Mouse (Mus musculus): ENCODE measurements around the gene Pnkp. TPM values are rescaled to one million over a fixed set of nuclear protein-coding genes. Genes with fewer than 3 reads are reported as not detected.

Gene Pnkp
- polyA plus RNA-seq, 1 experiment from 2014 or later: 29.4 TPM

- H3K27me3 ChIP-seq (replicated peaks; ENCODE audit: control insufficient read depth, insufficient read depth, low read length): no peaks in the 10 kb centered on the region
- H3K9ac ChIP-seq (replicated peaks; ENCODE audit: low read depth, low read length): no peak overlapping the region
- no peak overlapping the region for H3K27ac ChIP-seq (ENCODE audit: low read length)
- ATAC-seq: no peak
- H3K36me3 ChIP-seq (ENCODE audit: control insufficient read depth, insufficient read depth): no peaks in the 10 kb centered on the region
- no peaks in the 10 kb centered on the region for H3K9me3 ChIP-seq (ENCODE audit: control insufficient read depth, low read length)
- no peak overlapping the region for H3K4me3 ChIP-seq (replicated peaks; ENCODE audit: low read length)
- H3K4me2 ChIP-seq (ENCODE audit: low read length): no peak overlapping the region
- 86% methylated on average over 7 of the region's 7 CpGs for WGBS
- H3K4me1 ChIP-seq (replicated peaks; ENCODE audit: control insufficient read depth, insufficient read depth, low read length): peaks cover 47% of the 10 kb centered on the region
Observed at GRCm38 (mm10) chr7:44821666-44822448, 35.1 kb upstream of the Pnkp start.

GRCm38 (mm10) chr7:44823409-44823808 is 33.5 kb upstream of the Pnkp start:
- H3K4me2 ChIP-seq (ENCODE audit: low read length): no peak overlapping the region
- no peak overlapping the region for H3K4me3 ChIP-seq (replicated peaks; ENCODE audit: low read length)
- H3K27me3 ChIP-seq (replicated peaks; ENCODE audit: control insufficient read depth, insufficient read depth, low read length): no peaks in the 10 kb centered on the region
- ATAC-seq: no peak
- H3K27ac ChIP-seq (ENCODE audit: low read length): no peak overlapping the region
- WGBS: 29% methylated on average over 7 of the region's 7 CpGs
- H3K4me1 ChIP-seq (replicated peaks; ENCODE audit: control insufficient read depth, insufficient read depth, low read length): peaks cover 31% of the 10 kb centered on the region
- no peaks in the 10 kb centered on the region for H3K9me3 ChIP-seq (ENCODE audit: control insufficient read depth, low read length)
- H3K9ac ChIP-seq (replicated peaks; ENCODE audit: low read depth, low read length): no peak overlapping the region
- no peaks in the 10 kb centered on the region for H3K36me3 ChIP-seq (ENCODE audit: control insufficient read depth, insufficient read depth)

GRCm38 (mm10) chr7:44824872-44825271 is 32.1 kb upstream of the Pnkp start:
- Histone ChIP-seq H3K4me3 (replicated peaks; ENCODE audit: low read length) (no peak overlapping the region), H3K9me3 (ENCODE audit: control insufficient read depth, low read length) (no peaks in the 10 kb centered on the region), H3K27me3 (replicated peaks; ENCODE audit: control insufficient read depth, insufficient read depth, low read length) (no peaks in the 10 kb centered on the region), H3K36me3 (ENCODE audit: control insufficient read depth, insufficient read depth) (peaks cover 6% of the 10 kb centered on the region; the same call in 1 of the 2 replicates), H3K4me2 (ENCODE audit: low read length) (no peak overlapping the region), H3K27ac (ENCODE audit: low read length) (no peak overlapping the region), H3K9ac (replicated peaks; ENCODE audit: low read depth, low read length) (no peak overlapping the region), H3K4me1 (replicated peaks; ENCODE audit: control insufficient read depth, insufficient read depth, low read length) (peaks cover 17% of the 10 kb centered on the region)
- peak; percentile 68 for ATAC-seq
- 23% methylated on average over 3 of the region's 3 CpGs for WGBS

- no peak overlapping the region for H3K4me3 ChIP-seq (replicated peaks; ENCODE audit: low read length)
- H3K4me1 ChIP-seq (replicated peaks; ENCODE audit: control insufficient read depth, insufficient read depth, low read length): peaks cover 12% of the 10 kb centered on the region
- H3K27ac ChIP-seq (ENCODE audit: low read length): no peak overlapping the region
- H3K4me2 ChIP-seq (ENCODE audit: low read length): no peak overlapping the region
- ATAC-seq: no peak
- peaks cover 22% of the 10 kb centered on the region for H3K36me3 ChIP-seq (ENCODE audit: control insufficient read depth, insufficient read depth)
- H3K9me3 ChIP-seq (ENCODE audit: control insufficient read depth, low read length): no peaks in the 10 kb centered on the region
- H3K9ac ChIP-seq (replicated peaks; ENCODE audit: low read depth, low read length): no peak overlapping the region
- H3K27me3 ChIP-seq (replicated peaks; ENCODE audit: control insufficient read depth, insufficient read depth, low read length): no peaks in the 10 kb centered on the region
- WGBS: 93% methylated on average over 3 of the region's 3 CpGs
Observed at GRCm38 (mm10) chr7:44826771-44827170, 30.2 kb upstream of the Pnkp start.

- Histone ChIP-seq H3K36me3 (ENCODE audit: control insufficient read depth, insufficient read depth) (peaks cover 22% of the 10 kb centered on the region), H3K9ac (replicated peaks; ENCODE audit: low read depth, low read length) (no peak overlapping the region), H3K27me3 (replicated peaks; ENCODE audit: control insufficient read depth, insufficient read depth, low read length) (no peaks in the 10 kb centered on the region), H3K4me2 (ENCODE audit: low read length) (no peak overlapping the region), H3K27ac (ENCODE audit: low read length) (no peak overlapping the region), H3K4me1 (replicated peaks; ENCODE audit: control insufficient read depth, insufficient read depth, low read length) (peaks cover 6% of the 10 kb centered on the region), H3K4me3 (replicated peaks; ENCODE audit: low read length) (no peak overlapping the region), H3K9me3 (ENCODE audit: control insufficient read depth, low read length) (no peaks in the 10 kb centered on the region)
- 90% methylated on average over 5 of the region's 5 CpGs for WGBS
- ATAC-seq: no peak
Observed at GRCm38 (mm10) chr7:44828706-44829105, 28.2 kb upstream of the Pnkp start.

GRCm38 (mm10) chr7:44832763-44833162 is 24.2 kb upstream of the Pnkp start:
- H3K9ac ChIP-seq (replicated peaks; ENCODE audit: low read depth, low read length): no peak overlapping the region
- H3K4me1 ChIP-seq (replicated peaks; ENCODE audit: control insufficient read depth, insufficient read depth, low read length): no peaks in the 10 kb centered on the region
- no peak overlapping the region for H3K4me2 ChIP-seq (ENCODE audit: low read length)
- H3K9me3 ChIP-seq (ENCODE audit: control insufficient read depth, low read length): no peaks in the 10 kb centered on the region
- peaks cover 22% of the 10 kb centered on the region for H3K36me3 ChIP-seq (ENCODE audit: control insufficient read depth, insufficient read depth)
- 80% methylated on average over 4 of the region's 4 CpGs for WGBS
- H3K27me3 ChIP-seq (replicated peaks; ENCODE audit: control insufficient read depth, insufficient read depth, low read length): no peaks in the 10 kb centered on the region
- no peak overlapping the region for H3K27ac ChIP-seq (ENCODE audit: low read length)
- no peak for ATAC-seq
- H3K4me3 ChIP-seq (replicated peaks; ENCODE audit: low read length): no peak overlapping the region

- Histone ChIP-seq H3K27me3 (replicated peaks; ENCODE audit: control insufficient read depth, insufficient read depth, low read length) (peaks cover 7% of the 10 kb centered on the region), H3K9ac (replicated peaks; ENCODE audit: low read depth, low read length) (no peak overlapping the region), H3K4me1 (replicated peaks; ENCODE audit: control insufficient read depth, insufficient read depth, low read length) (peaks cover 11% of the 10 kb centered on the region), H3K4me2 (ENCODE audit: low read length) (no peak overlapping the region), H3K36me3 (ENCODE audit: control insufficient read depth, insufficient read depth) (peaks cover 10% of the 10 kb centered on the region), H3K4me3 (replicated peaks; ENCODE audit: low read length) (no peak overlapping the region), H3K27ac (ENCODE audit: low read length) (no peak overlapping the region), H3K9me3 (ENCODE audit: control insufficient read depth, low read length) (no peaks in the 10 kb centered on the region)
- WGBS: 88% methylated on average over 1 of the region's 1 CpGs
- ATAC-seq: no peak
Observed at GRCm38 (mm10) chr7:44835373-44836015, 21.4 kb upstream of the Pnkp start.

GRCm38 (mm10) chr7:44836016-44836404 is 20.9 kb upstream of the Pnkp start:
- Histone ChIP-seq H3K4me1 (replicated peaks; ENCODE audit: control insufficient read depth, insufficient read depth, low read length) (peaks cover 11% of the 10 kb centered on the region), H3K27ac (ENCODE audit: low read length) (no peak overlapping the region), H3K4me3 (replicated peaks; ENCODE audit: low read length) (no peak overlapping the region), H3K4me2 (ENCODE audit: low read length) (no peak overlapping the region), H3K36me3 (ENCODE audit: control insufficient read depth, insufficient read depth) (peaks cover 5% of the 10 kb centered on the region), H3K9me3 (ENCODE audit: control insufficient read depth, low read length) (no peaks in the 10 kb centered on the region), H3K9ac (replicated peaks; ENCODE audit: low read depth, low read length) (no peak overlapping the region), H3K27me3 (replicated peaks; ENCODE audit: control insufficient read depth, insufficient read depth, low read length) (peaks cover 10% of the 10 kb centered on the region)
- ATAC-seq: no peak
- WGBS: 47% methylated on average over 3 of the region's 3 CpGs

GRCm38 (mm10) chr7:44836423-44837053 is 20.4 kb upstream of the Pnkp start:
- Histone ChIP-seq H3K9me3 (ENCODE audit: control insufficient read depth, low read length) (no peaks in the 10 kb centered on the region), H3K36me3 (ENCODE audit: control insufficient read depth, insufficient read depth) (no peaks in the 10 kb centered on the region), H3K4me1 (replicated peaks; ENCODE audit: control insufficient read depth, insufficient read depth, low read length) (peaks cover 11% of the 10 kb centered on the region), H3K27me3 (replicated peaks; ENCODE audit: control insufficient read depth, insufficient read depth, low read length) (peaks cover 10% of the 10 kb centered on the region), H3K9ac (replicated peaks; ENCODE audit: low read depth, low read length) (no peak overlapping the region), H3K4me3 (replicated peaks; ENCODE audit: low read length) (no peak overlapping the region), H3K27ac (ENCODE audit: low read length) (no peak overlapping the region), H3K4me2 (ENCODE audit: low read length) (no peak overlapping the region)
- ATAC-seq: no peak
- 84% methylated on average over 9 of the region's 9 CpGs for WGBS
